Mouse (Mus musculus) heart, postnatal 25 days (tissue): ENCODE measurements around the gene U2surp. TPM values are rescaled to one million over a fixed set of nuclear protein-coding genes. Genes with fewer than 3 reads are reported as not detected.

Experiments
- DNase-seq: peaks from one replicate; pipeline ENCODE4 v3.0.0; 2022; ENCODE audit warnings: low spot score
- intact Hi-C: fragments of 180-260 bp; cut with DNase I; formaldehyde crosslinking; loops from one replicate; pipeline ENCODE4 v1.15.1; 2025
- total RNA-seq, 2 experiments: library from RNA; stranded (reverse); gene quantifications; 2 replicates each; pipeline ENCODE4 v1.2.3; 2021

The U2surp gene
- total RNA-seq: 10 to 100 TPM; 27.8 to 32.2 TPM

DNA sequence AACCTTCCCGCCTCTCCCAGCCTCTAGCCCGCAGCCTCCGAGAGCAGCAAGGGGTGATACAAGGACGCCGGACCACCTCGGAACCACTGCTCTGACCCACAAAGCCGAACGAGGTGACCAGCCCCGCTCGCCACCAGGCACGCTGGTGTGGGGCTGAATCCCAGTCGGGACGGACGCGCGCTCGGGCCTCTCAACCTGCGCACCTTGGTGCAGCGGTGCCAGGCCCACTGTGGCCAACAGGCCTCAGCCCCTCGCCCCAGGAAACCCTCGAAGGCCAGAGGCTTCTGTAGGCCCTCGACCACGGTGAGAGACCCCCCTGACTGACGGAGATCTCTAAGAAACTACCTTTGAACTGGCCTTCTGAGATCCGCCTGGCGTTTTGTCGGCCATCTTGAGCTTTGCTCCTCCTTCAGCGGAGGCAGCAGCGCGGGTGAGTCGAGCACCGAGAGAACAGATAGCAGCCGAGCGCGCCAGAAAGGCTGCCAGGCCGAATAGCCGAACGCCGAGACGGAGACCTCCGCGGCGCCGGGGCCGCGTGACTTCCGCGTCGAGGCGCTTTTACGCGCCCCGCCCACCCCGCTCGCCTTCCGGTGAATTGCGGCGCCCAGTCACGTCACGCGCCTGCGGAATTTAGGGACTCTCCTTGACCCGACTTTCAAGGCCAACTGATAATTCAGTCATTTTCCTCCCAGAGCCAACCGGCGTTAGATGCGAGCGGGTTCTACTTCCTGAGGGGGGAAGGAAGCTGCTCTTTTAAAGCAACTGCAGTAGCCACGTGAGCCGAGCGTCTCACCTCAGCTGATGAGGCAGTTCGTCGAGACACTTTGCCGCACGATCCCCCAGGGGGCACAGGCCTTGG lies at the start of gene U2surp:
Gene U2surp, minus strand, starts transcription at position 525 of the 859 bp plus-strand sequence.
- intact Hi-C loops: loop anchor here (5.0 kb wide), 2 partner anchors 346 to 446 kb away; partner anchors contain the start of gene Atr
- DNase-seq: peak; percentile 91

DNA sequence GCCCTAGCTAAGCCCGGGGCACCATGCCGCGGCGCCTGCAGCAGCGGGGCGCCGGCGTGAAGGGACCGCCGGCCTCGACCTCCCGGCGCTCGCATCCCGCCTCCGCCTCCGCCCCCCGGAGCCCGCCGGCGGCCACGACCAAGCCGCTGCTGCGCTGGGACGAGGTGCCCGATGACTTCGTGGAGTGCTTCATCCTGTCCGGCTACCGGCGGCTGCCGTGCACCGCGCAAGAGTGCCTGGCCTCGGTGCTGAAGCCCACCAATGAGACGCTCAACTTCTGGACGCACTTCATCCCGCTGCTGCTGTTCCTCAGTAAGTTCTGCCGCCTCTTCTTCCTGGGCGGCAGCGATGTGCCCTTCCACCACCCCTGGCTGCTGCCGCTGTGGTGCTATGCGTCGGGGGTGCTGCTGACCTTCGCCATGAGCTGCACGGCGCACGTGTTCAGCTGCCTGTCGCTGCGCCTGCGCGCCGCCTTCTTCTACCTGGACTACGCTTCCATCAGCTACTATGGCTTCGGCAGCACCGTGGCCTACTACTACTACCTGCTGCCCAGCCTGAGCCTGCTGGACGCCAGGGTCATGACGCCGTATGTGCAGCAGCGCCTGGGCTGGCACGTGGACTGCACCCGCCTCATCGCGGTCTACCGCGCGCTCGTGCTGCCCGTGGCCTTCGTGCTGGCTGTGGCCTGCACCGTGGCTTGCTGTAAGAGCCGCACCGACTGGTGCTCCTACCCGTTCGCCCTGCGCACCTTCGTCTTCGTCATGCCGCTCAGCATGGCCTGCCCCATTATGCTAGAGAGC lies 48.3 kb upstream of the U2surp start:
- intact Hi-C loops: loop anchor here (5.0 kb wide), 1 partner anchor 107 kb away; no protein-coding TSS in a partner anchor

DNA sequence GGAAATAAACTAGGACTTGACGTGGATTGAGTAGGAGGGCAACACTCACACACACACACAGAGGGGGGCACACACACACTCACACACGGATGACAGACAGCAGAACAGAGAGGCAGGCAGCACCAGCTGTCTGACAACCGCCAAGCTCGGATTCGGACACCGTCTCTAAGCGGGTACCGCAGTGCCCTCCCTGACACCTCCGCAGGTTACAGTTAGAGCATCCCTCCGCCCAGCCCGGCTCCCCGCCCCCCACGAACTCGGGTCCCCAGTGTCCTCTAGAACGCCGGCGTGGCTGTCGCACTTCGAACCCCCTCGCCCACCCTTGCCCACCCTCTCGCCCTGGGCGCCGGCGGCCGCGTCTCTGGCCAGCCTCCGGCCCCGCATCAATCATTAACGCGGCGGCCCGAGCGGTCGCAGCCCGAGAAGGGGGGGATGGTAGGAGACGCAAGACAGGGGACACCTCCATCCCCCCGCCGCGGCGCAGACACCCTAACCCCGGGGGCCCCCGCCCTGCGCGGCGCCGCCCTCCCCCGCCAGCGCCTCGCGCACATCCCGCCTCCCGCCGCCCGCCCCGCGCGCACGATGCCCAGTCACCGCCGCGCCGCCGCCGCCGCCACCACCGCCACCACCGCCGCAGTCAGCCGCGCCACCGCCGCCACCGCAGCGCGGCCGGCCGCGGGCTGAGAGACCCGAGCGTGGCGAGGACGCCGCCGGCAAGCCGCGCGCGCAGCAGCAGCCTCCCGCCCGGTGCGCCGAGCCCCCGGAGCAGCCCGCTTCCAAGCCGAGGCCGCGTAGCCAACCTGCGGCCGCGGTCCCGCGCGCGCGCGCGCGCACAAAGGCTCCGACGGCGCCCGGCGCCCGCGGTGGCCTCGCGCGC lies 47.5 kb upstream of the U2surp start, which contains the start of gene Paqr9:
Gene Paqr9, plus strand, starts transcription at position 599 of the 877 bp plus-strand sequence.
- intact Hi-C loops: no loop called here
- no peak for DNase-seq

More for the DNA sequence above, 48.3 kb upstream of the U2surp start:
- DNase-seq: no peak

DNA sequence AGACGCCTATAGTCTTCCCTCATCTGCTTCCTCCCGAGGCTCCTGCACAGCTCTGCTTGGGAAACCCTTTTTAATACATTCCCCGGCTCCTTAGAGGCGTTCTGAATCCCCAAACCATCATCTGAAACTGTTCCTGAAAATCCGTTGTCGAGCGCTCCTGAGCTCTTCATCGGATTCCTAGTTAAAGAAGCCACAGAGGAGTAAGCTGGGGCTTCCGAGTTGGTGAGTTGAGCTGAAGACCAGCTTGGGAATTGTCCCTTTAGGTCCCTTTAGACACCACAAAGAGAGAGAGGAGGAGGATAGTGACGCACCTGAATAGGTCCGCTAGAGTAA lies 46.9 kb upstream of the U2surp start:
- DNase-seq: no peak
- intact Hi-C loops: no loop called here

DNA sequence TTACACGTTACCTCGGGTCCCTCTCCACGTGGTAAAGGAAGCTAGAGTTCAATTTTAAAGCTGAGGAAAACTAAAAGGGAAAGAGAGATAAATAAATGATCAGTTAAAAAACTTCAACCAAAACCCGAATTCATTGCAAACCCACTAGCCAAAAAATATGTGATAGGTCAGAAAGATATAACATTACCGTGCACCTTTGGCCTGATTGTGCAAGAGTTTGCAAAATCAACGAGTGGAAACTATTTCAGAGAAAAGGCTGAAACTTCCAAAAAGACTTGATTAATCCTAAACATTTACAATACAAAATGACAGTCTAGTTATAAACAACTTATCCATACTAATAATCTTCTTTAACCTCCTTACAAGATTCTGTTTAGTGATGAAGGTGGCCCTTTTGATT lies 45.9 kb upstream of the U2surp start:
- intact Hi-C loops: no loop called here
- no peak for DNase-seq

DNA sequence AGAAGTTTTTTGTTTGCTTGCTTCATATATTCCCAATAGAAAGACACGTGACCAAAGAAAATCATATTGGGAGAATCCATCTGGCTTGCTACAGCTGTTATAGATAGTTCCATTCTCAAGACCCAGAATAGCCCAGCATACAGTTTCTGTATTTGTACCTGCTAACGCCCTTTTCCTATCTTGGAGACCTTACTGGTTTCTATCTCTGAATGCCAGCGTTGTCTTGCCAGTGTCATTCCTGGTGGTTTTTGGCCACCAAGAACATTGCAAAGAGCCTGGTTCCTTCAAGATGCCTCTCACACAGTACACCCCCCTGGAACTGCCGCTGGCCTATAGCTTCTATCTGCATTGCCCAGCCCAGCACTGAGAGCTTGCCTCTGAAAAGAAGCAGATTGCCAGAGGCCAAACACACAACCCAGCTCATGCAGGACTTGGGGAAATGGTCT lies 44.3 kb upstream of the U2surp start:
- intact Hi-C loops: no loop called here

DNA sequence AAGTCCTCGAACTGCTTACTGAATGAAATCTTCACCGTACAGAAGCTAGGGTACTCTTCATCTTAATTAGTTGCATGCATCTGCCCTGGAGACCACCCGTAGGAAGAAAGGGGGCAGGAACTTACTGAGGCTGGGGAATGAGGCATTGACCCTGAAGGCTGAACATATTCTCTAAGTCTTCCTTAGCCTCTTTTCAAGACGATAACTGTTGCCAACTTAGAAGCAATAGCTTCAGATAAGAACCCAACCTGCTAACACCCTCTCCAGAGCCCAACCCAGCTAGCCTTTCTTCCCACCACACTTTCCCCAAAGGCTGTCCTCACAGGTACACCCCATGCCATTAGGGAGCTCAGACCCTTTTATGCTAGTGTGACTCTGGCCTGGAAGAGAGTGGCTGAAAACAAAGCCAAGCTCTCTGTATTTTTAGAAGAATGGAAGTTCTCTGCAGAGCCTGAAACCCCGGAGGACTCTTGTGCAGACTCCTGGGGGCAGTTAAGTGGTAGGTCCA lies 43.5 kb upstream of the U2surp start:
- intact Hi-C loops: no loop called here
- no peak for DNase-seq

More for the DNA sequence above, 44.3 kb upstream of the U2surp start:
- no peak for DNase-seq

DNA sequence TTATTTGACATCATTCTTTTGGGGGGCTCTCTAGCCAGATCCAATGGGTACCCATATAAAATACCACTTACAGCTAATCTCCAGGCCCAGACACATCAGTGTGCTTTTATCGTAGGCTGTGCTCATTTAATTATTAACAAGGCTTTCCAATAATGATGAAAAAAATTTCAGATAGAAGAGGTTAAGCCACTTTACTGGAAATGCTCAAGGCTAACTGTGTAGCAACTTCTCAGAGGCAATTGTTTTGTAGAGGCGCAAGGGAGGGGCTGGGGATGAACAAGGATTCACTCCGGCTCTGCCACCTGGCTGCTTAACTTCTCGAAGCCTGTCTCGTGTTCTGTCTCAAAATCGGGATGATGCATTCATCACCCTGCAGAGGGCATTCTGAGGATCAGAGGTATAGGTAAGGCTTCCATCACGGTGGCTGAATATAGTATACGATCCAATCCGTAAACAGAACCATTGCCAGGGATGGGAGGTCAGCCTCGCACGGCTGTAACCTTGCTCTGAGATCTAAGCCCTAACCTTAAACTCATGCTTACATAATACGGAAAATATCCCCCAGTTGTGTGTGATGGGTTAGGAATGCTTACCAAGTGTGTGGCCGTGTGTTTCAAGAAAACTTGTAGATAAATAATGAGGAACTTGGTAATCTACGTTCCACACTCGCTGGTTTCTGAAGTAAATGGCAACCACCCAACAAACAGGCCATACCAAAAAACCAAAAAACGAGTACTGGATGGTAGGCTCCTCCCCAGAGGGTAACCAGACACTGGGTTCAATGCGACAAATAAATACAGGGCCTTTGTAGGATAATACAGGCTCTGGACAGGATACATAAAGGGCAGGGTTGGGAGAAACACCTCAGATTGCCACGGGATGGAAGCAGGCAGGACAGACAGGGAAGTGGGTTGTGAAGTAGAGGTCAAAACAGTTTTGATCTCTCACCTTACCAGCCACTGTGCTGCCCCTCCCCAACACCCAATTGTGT lies 42.7 kb upstream of the U2surp start:
- intact Hi-C loops: no loop called here
- no peak for DNase-seq

DNA sequence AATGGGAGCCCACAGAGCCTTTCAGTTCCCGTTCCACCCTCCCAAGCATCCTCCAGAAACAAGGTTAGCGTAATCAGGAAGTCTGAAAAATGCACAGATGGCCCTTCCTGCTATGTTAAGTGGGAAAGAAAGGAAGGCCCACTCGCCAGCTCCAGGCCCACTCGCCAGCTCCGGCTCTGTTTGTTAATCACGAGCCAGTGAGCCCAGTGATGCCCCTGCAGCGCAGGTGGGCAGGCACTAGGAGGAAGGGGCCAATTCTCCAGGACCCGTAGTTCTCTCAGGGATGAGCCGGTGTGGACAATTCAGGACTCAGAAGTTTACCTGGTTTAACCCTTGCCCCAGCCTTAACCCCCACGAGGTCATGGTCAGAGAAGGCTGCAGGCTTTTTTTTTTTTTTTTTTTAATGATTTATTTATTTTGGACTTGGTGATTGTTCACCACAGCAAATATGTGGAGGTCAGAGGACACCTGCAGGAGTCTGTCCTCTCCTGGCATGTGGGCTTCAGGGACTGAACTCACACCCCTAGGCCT lies 40.4 kb upstream of the U2surp start:
- intact Hi-C loops: no loop called here
- no peak for DNase-seq

DNA sequence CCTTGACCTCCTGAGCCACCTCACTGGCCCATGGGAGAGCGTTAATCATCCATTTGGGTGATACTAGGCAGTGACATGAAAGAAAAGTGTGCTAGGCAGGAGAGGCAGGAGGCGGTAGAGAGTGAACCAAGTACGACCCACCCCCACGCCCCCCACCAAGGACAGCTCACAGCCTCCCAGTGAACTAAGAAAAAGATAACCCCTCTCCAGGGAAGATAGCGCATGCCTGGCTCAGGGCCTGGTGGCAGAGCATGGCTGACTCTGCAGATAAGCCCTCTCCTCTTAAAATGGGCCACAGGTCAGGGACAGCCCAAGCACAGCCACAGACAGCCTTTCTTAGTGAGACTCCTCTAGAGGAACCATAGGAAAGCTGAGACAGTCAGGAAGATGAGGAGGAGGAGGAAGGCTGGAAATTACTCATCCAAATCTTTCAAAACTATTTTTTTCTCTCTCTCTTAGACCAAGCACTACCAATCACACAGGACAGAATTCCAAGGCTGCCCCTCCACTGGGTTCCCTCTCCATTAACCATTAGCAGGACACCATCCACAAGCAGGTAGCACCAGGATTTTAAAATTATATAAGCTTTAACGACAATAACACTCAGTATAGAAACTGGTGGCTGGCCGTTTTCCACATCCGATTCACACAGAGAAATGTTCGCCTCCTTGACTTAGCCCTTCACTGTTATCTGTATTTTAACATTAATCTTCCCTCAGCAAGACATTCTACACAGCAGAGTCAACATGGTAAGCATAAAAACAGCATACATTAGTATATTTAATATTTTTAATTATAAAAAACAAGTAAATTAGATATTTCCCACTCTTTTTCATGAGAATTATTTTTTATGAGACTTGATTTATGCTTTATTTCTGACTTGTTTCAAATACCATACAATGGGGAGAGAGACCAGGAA lies 39.3 kb upstream of the U2surp start:
- peak; percentile 10 for DNase-seq
- intact Hi-C loops: no loop called here

DNA sequence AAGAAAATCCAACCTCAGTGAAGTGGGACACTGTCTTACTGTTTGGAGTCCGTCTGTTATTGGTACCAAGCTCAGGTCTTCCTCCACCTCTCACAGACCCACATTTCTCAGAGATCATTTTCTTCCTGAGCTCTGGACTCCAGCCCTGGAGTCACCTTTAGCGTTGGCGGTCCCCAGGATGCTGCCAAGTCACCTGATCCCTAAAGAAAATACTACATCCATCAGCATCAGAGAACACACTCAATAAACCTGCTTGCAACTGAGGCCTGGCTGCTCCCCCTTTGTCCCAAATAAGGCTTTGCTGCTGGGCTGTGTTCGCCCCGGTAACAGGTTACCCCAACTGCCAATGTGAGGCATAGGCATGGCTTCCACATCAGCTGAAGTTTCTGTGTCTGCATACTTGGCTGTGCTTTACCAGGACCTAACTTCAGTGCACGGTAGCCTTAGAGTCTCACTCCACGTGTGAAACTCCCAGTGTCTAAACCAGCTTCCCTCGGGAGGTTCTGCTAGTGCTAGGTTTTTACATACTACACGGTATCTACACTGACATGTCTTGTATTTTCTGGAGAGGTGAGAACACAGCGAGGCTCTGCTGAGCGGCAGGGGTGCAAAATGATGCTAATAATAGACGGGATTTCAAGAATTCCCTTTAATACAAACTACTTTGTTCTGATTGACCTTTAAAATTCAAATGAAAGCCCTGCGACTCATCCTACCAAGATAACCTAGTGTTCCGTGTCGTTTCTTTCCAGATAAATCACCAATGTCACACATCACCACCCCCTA lies 38.0 kb upstream of the U2surp start:
- intact Hi-C loops: loop anchor here (5.0 kb wide), 2 partner anchors 52 to 127 kb away; no protein-coding TSS in a partner anchor

DNA sequence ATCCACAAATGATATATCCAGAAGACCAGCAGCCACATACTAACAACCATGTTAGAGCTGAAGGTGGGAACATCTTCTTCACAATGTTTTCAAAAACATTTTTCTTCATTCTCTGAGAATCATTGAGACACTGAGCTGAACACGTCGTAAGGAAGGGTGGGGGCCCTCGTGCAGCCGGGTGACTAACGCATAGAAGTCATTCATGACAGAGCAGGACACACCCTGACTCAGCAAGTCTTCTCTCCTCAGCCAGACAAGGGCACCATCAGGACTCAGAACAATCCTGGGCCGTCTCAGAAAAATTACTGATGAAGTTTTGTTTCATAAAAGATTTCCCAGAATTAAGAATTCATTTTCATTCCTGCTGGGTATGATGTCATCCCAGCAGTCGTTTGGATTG lies 34.9 kb upstream of the U2surp start:
- intact Hi-C loops: loop anchor here (5.0 kb wide), 2 partner anchors 56 to 131 kb away; no protein-coding TSS in a partner anchor
- no peak for DNase-seq

More for the DNA sequence above, 38.0 kb upstream of the U2surp start:
- DNase-seq: no peak

DNA sequence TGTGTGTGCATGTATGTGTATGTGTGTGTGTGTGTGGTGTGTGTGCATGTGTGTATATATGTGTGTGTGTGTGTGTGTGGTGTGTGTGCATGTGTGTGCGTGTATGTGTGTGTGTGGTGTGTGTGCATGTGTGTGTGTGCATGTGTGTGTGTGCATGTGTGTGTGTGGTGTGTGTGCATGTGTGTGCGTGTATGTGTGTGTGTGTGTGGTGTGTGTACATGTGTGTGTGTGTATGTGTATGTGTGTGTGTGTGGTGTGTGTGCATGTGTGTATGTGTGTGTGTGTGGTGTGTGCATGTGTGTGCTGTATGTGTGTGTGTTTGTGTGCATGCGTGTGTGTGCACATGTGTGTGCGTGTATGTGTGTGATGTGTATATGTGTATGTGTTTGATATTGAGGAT lies 32.8 kb upstream of the U2surp start:
- no peak for DNase-seq
- intact Hi-C loops: no loop called here

DNA sequence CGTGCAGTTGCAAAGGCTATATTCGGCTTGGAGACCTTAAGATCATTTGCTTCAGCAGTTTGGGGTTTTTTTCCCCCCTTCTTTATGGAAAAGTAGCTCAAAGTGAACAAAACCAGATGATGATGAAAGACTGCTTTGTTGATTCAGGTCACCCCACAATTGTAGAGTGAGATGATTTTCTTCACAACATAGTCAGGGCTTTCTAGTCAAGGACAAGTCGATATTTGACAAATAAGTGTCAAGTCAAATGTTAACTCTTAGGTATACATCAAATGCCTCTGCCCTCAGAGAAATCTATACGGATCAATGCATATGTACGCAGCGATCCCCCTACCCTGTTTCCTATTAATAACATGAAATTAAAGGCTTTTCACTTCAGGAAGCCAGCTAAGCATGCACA lies 30.7 kb upstream of the U2surp start:
- intact Hi-C loops: no loop called here
- no peak for DNase-seq

DNA sequence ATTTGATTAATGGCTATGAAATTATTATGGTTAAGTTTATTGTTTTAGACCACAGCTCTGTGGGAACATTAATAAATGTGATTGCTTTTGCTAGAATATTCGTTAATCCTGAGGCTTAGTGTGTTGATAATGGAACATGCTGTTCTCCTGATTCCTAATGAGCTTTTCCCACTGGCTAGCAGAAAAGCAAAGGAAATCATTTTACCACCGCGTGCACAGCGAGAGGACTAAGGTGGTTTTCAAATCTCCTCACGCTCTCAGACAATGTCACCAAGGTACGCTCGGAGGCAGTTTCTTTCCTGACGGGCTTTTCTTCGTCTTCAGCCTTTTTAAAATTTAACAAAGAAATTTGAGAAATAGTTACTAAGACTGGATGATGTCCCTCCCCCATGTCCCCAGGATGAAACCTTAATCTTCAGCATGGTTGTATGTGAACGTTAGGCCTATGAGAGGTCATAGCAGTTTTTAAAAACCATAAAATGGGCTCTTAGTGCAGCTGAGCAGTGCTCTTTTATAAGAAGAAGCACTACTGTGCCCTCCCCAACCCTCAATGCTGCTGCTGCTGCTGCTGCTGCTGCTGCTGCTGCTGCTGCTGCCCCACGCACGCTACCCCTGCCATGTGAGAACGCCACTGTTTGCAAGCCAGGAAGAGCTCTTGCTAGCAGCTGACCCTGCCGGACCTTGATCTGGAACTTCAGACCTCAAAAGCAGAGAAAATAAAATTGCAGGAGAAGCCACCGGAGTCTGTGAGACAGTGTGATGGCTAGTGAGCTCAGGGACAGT lies 30.0 kb upstream of the U2surp start:
- DNase-seq: no peak
- intact Hi-C loops: no loop called here

DNA sequence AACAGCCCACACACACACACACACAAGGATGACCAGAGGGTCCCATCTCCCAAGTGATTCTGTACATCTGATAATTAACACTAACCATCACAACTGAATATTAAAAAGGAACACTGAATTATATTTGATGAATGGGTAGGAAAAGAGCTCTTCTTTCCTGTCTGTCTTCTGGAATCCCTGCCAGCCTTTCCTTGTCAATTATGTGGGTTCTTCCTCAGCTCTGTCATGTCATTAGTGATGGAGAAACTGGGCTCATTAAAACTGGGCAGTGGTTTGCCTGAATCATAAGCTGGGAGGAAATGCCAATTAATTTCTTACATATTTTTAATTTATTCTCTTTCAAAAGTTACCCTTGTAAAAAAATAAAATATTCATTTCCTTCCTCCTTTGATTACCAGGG lies 29.4 kb upstream of the U2surp start:
- DNase-seq: no peak

More for the DNA sequence above, 29.4 kb upstream of the U2surp start:
- intact Hi-C loops: no loop called here
